Mouse (Mus musculus): Measurements from ENCODE around the gene Ap5z1. TPM values are rescaled to one million over a fixed set of nuclear protein-coding genes. Genes with fewer than 3 reads are reported as not detected.

Ap5z1 gene
- polyA plus RNA-seq, 1 experiment from 2014 or later, result 6.0 TPM

- Histone ChIP-seq H3K27me3 (ENCODE audit: control insufficient read depth, insufficient read depth, low read length) (no peaks in the 10 kb centered on the region), H3K9me3 (ENCODE audit: control insufficient read depth, low read length) (no peaks in the 10 kb centered on the region), H3K4me1 (ENCODE audit: control insufficient read depth in 2 of 2, insufficient read depth in 2 of 2, low read length in 2 of 2) (peaks cover 20 to 40% of the 10 kb centered on the region in 2 experiments), H3K9ac (ENCODE audit: low read length) (peak overlapping the region; percentile 69), H3K4me2 (ENCODE audit: low read length) (peak overlapping the region; percentile 79), H3K4me3 (ENCODE audit: control insufficient read depth in 1 of 2, insufficient read depth in 1 of 2, low read depth in 1 of 2, low read length in 2 of 2) (peak overlapping the region; percentile 35 to 43), H3K27ac (replicated peaks in 1 of 2; ENCODE audit: control insufficient read depth in 1 of 2, insufficient read depth in 1 of 2, low read depth in 2 of 2, low read length in 2 of 2) (peak overlapping the region; percentile 83 to 92), H3K36me3 (ENCODE audit: control insufficient read depth, insufficient read depth, low read length) (peaks cover 19% of the 10 kb centered on the region)
- WGBS, result 6% methylated on average over 12 of the region's 12 CpGs
- peak; percentile 24; the same call in 1 of the 2 replicates for ATAC-seq (ENCODE audit: insufficient number of reproducible peaks, insufficient read depth, low FRiP score, low read depth)
Observed at GRCm38 (mm10) chr5:142439911-142440432, 23.8 kb upstream of the Ap5z1 start.

- Histone ChIP-seq H3K4me3 (ENCODE audit: control insufficient read depth in 1 of 2, insufficient read depth in 1 of 2, low read depth in 1 of 2, low read length in 2 of 2) (peak overlapping the region; percentile 39 to 43), H3K9ac (ENCODE audit: low read length) (peak overlapping the region; percentile 69), H3K27me3 (ENCODE audit: control insufficient read depth, insufficient read depth, low read length) (no peaks in the 10 kb centered on the region), H3K4me1 (ENCODE audit: control insufficient read depth in 2 of 2, insufficient read depth in 2 of 2, low read length in 2 of 2) (peaks cover 24 to 46% of the 10 kb centered on the region in 2 experiments), H3K27ac (replicated peaks in 1 of 2; ENCODE audit: control insufficient read depth in 1 of 2, insufficient read depth in 1 of 2, low read depth in 2 of 2, low read length in 2 of 2) (peak overlapping the region; percentile 83 to 92), H3K9me3 (ENCODE audit: control insufficient read depth, low read length) (no peaks in the 10 kb centered on the region), H3K36me3 (ENCODE audit: control insufficient read depth, insufficient read depth, low read length) (peaks cover 13% of the 10 kb centered on the region), H3K4me2 (ENCODE audit: low read length) (peak overlapping the region; percentile 79)
- WGBS, result under 1% methylated on average over 19 of the region's 19 CpGs
- ATAC-seq (ENCODE audit: insufficient number of reproducible peaks, insufficient read depth, low FRiP score, low read depth), result peak; percentile 90
Observed at GRCm38 (mm10) chr5:142440451-142441147, 23.1 kb upstream of the Ap5z1 start.

DNA sequence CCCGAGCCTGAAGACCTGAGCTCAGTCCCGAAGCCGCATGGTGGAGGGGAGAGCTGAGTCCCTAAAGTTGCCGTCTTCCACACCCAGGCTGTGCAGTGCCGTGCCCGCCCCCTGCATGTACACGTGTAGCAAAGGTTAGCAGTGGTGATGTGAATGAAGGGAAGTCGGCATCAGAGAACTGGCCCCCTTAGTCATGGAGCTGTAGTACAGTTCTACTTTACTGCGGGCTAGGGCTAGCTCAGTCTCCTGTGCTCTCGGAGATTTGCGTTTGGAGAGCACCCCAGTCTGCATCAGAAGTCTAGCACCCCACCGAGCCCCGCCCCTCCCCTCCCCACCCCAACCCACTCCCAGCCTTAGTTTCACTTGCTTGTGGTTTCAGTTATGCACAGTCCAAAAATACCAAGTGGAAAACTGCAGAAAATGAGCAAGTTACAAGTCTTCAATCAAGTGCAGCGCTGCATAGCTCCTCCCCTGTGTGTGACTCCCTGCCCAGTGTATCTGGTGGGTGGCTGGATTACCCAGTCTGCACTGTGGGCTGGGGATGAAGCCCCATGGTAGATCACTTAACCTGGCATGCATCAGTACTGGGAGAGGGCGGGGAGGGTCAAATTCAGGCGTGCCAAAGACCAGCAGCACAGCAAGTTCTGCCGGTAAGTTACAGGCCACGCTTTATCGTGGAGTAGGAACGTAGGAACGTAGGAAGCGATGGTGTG, 22.3 kb upstream of the Ap5z1 start:
- peak overlapping the region; percentile 39 to 43; a peak in 3 of 4 replicates for H3K4me3 ChIP-seq (ENCODE audit: control insufficient read depth in 1 of 2, insufficient read depth in 1 of 2, low read depth in 1 of 2, low read length in 2 of 2)
- peaks cover 4% of the 10 kb centered on the region for H3K36me3 ChIP-seq (ENCODE audit: control insufficient read depth, insufficient read depth, low read length)
- peak overlapping the region; percentile 79 to 92 for H3K27ac ChIP-seq (replicated peaks in 1 of 2; ENCODE audit: control insufficient read depth in 1 of 2, insufficient read depth in 1 of 2, low read depth in 2 of 2, low read length in 2 of 2)
- WGBS, result 58% methylated on average over 22 of the region's 22 CpGs
- peak overlapping the region; percentile 79 for H3K4me2 ChIP-seq (ENCODE audit: low read length)
- no peaks in the 10 kb centered on the region for H3K27me3 ChIP-seq (ENCODE audit: control insufficient read depth, insufficient read depth, low read length)
- H3K9ac ChIP-seq (ENCODE audit: low read length), result peak overlapping the region; percentile 66
- ATAC-seq (ENCODE audit: insufficient number of reproducible peaks, insufficient read depth, low FRiP score, low read depth), result no peak
- H3K4me1 ChIP-seq (ENCODE audit: control insufficient read depth in 2 of 2, insufficient read depth in 2 of 2, low read length in 2 of 2), result peaks cover 27 to 54% of the 10 kb centered on the region in 2 experiments
- H3K9me3 ChIP-seq (ENCODE audit: control insufficient read depth, low read length), result no peaks in the 10 kb centered on the region

- no peaks in the 10 kb centered on the region for H3K27me3 ChIP-seq (ENCODE audit: control insufficient read depth, insufficient read depth, low read length)
- no peak overlapping the region; the same call in 1 of the 2 replicates for H3K9ac ChIP-seq (ENCODE audit: low read length)
- ATAC-seq (ENCODE audit: insufficient number of reproducible peaks, insufficient read depth, low FRiP score, low read depth), result no peak
- H3K4me3 ChIP-seq (ENCODE audit: control insufficient read depth in 1 of 2, insufficient read depth in 1 of 2, low read depth in 1 of 2, low read length in 2 of 2), result no peak overlapping the region
- no peaks in the 10 kb centered on the region for H3K9me3 ChIP-seq (ENCODE audit: control insufficient read depth, low read length)
- no peaks in the 10 kb centered on the region for H3K36me3 ChIP-seq (ENCODE audit: control insufficient read depth, insufficient read depth, low read length)
- peaks cover 27 to 54% of the 10 kb centered on the region in 2 experiments for H3K4me1 ChIP-seq (ENCODE audit: control insufficient read depth in 2 of 2, insufficient read depth in 2 of 2, low read length in 2 of 2)
- 79% methylated on average over 7 of the region's 7 CpGs for whole genome bisulfite sequencing
- no peak overlapping the region for H3K4me2 ChIP-seq (ENCODE audit: low read length)
- no peak overlapping the region for H3K27ac ChIP-seq (replicated peaks in 1 of 2; ENCODE audit: control insufficient read depth in 1 of 2, insufficient read depth in 1 of 2, low read depth in 2 of 2, low read length in 2 of 2)
Observed at GRCm38 (mm10) chr5:142442045-142442440, 21.7 kb upstream of the Ap5z1 start.

DNA sequence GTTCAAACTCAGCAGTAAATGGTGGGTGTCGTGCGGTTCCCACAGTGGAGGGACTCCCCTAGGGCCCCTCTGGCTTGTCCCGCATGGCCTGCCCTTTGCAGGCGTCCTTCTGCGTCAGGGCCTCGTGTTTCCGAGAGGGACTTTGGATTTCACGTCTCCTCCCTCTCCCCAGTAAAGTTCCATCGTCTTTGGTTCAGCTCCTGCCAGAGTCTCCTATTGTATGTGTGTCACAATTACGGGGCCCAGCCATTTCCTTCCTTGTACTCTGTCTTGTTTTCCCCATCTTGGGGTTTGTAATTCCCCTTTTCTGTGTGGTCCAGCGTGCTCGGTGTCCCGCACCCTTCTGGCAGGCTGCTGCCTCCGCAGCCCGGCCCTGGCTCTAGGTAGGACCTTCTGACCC, 20.2 kb upstream of the Ap5z1 start:
- Histone ChIP-seq H3K36me3 (ENCODE audit: control insufficient read depth, insufficient read depth, low read length) (no peaks in the 10 kb centered on the region; the same call in 1 of the 2 replicates), H3K4me3 (ENCODE audit: control insufficient read depth in 1 of 2, insufficient read depth in 1 of 2, low read depth in 1 of 2, low read length in 2 of 2) (no peak overlapping the region), H3K9ac (ENCODE audit: low read length) (no peak overlapping the region), H3K4me1 (ENCODE audit: control insufficient read depth in 2 of 2, insufficient read depth in 2 of 2, low read length in 2 of 2) (peaks cover 27 to 59% of the 10 kb centered on the region in 2 experiments), H3K4me2 (ENCODE audit: low read length) (no peak overlapping the region), H3K27me3 (ENCODE audit: control insufficient read depth, insufficient read depth, low read length) (no peaks in the 10 kb centered on the region), H3K27ac (replicated peaks in 1 of 2; ENCODE audit: control insufficient read depth in 1 of 2, insufficient read depth in 1 of 2, low read depth in 2 of 2, low read length in 2 of 2) (no peak overlapping the region), H3K9me3 (ENCODE audit: control insufficient read depth, low read length) (no peaks in the 10 kb centered on the region)
- 69% methylated on average over 15 of the region's 15 CpGs for WGBS
- no peak for ATAC-seq (ENCODE audit: insufficient number of reproducible peaks, insufficient read depth, low FRiP score, low read depth)

- H3K9me3 ChIP-seq (ENCODE audit: control insufficient read depth, low read length), result no peaks in the 10 kb centered on the region
- H3K4me1 ChIP-seq (ENCODE audit: control insufficient read depth in 2 of 2, insufficient read depth in 2 of 2, low read length in 2 of 2), result peaks cover 26 to 57% of the 10 kb centered on the region in 2 experiments
- H3K27me3 ChIP-seq (ENCODE audit: control insufficient read depth, insufficient read depth, low read length), result no peaks in the 10 kb centered on the region
- no peak overlapping the region for H3K9ac ChIP-seq (ENCODE audit: low read length)
- no peak for ATAC-seq (ENCODE audit: insufficient number of reproducible peaks, insufficient read depth, low FRiP score, low read depth)
- 71% methylated on average over 14 of the region's 14 CpGs for WGBS
- no peak overlapping the region for H3K27ac ChIP-seq (replicated peaks in 1 of 2; ENCODE audit: control insufficient read depth in 1 of 2, insufficient read depth in 1 of 2, low read depth in 2 of 2, low read length in 2 of 2)
- H3K4me2 ChIP-seq (ENCODE audit: low read length), result no peak overlapping the region
- peaks cover 5% of the 10 kb centered on the region for H3K36me3 ChIP-seq (ENCODE audit: control insufficient read depth, insufficient read depth, low read length)
- no peak overlapping the region for H3K4me3 ChIP-seq (ENCODE audit: control insufficient read depth in 1 of 2, insufficient read depth in 1 of 2, low read depth in 1 of 2, low read length in 2 of 2)
Observed at GRCm38 (mm10) chr5:142443994-142444393, 19.8 kb upstream of the Ap5z1 start.

- WGBS, result 42% methylated on average over 11 of the region's 11 CpGs
- H3K9ac ChIP-seq (ENCODE audit: low read length), result peak overlapping the region; percentile 46
- peaks cover 23 to 47% of the 10 kb centered on the region in 2 experiments for H3K4me1 ChIP-seq (ENCODE audit: control insufficient read depth in 2 of 2, insufficient read depth in 2 of 2, low read length in 2 of 2)
Observed at GRCm38 (mm10) chr5:142444791-142445531, 18.8 kb upstream of the Ap5z1 start.

More at GRCm38 (mm10) chr5:142444791-142445531, 18.8 kb upstream of the Ap5z1 start:
- no peak overlapping the region for H3K4me2 ChIP-seq (ENCODE audit: low read length)
- H3K36me3 ChIP-seq (ENCODE audit: control insufficient read depth, insufficient read depth, low read length), result peaks cover 13% of the 10 kb centered on the region
- no peaks in the 10 kb centered on the region for H3K27me3 ChIP-seq (ENCODE audit: control insufficient read depth, insufficient read depth, low read length)
- no peak overlapping the region for H3K4me3 ChIP-seq (ENCODE audit: control insufficient read depth in 1 of 2, insufficient read depth in 1 of 2, low read depth in 1 of 2, low read length in 2 of 2)
- ATAC-seq (ENCODE audit: insufficient number of reproducible peaks, insufficient read depth, low FRiP score, low read depth), result no peak
- H3K27ac ChIP-seq (replicated peaks in 1 of 2; ENCODE audit: control insufficient read depth in 1 of 2, insufficient read depth in 1 of 2, low read depth in 2 of 2, low read length in 2 of 2), result peak overlapping the region; percentile 26 to 61; a peak in 3 of 4 replicates
- no peaks in the 10 kb centered on the region for H3K9me3 ChIP-seq (ENCODE audit: control insufficient read depth, low read length)
